Mouse (Mus musculus) G1E (cell line): ENCODE data around the gene Myo3b. TPM values are rescaled to one million over a fixed set of nuclear protein-coding genes. Genes with fewer than 3 reads are reported as not detected.

Experiments used
- ATAC-seq: 2 replicates; pipeline ENCODE4 v1.8.0; 2016; ENCODE audit warnings: mild to moderate bottlenecking; ENCODE audit not compliant: insufficient number of reproducible peaks, poor library complexity, low FRiP score, severe bottlenecking; ENCODE audit errors: extremely low read depth
- DNase-seq: peaks from one replicate; pipeline ENCODE4 v3.0.0; 2012; ENCODE audit warnings: low spot score
- H3K27me3 ChIP-seq: 2 replicates; pipeline ENCODE4 v1.6.1; 2012; ENCODE audit warnings: mild to moderate bottlenecking, low read length, inconsistent platforms; ENCODE audit not compliant: insufficient read depth
- H3K36me3 ChIP-seq: replicated peaks from 2 replicates; pipeline ENCODE3; 2012; ENCODE audit warnings: mild to moderate bottlenecking, inconsistent platforms
- H3K4me1 ChIP-seq: 2 replicates; pipeline ENCODE4 v1.6.1; 2012; ENCODE audit warnings: low read depth, low read length, inconsistent platforms, mixed read lengths; ENCODE audit not compliant: insufficient read depth
- H3K4me3 ChIP-seq: 2 replicates; pipeline ENCODE4 v1.5.1; 2012; ENCODE audit warnings: low read depth, mild to moderate bottlenecking, inconsistent platforms, low read length, moderate library complexity, mixed read lengths
- H3K9me3 ChIP-seq: replicated peaks from 2 replicates; pipeline ENCODE4 v1.6.1; 2012; ENCODE audit warnings: inconsistent platforms
- CTCF ChIP-seq: IDR thresholded peaks from 2 replicates; pipeline ENCODE4 v1.5.1; 2012; ENCODE audit warnings: low read depth, low read length, inconsistent platforms, mixed read lengths
- GATA1 ChIP-seq: IDR thresholded peaks from 2 replicates; pipeline ENCODE4 v1.6.1; 2012; ENCODE audit warnings: borderline replicate concordance, low read length, inconsistent platforms, mixed read lengths
- GATA2 ChIP-seq: IDR thresholded peaks from 2 replicates; pipeline ENCODE4 v1.6.1; 2012; ENCODE audit warnings: low read depth, low read length, inconsistent platforms, borderline replicate concordance
- POLR2AphosphoS5 ChIP-seq: IDR thresholded peaks from 2 replicates; pipeline ENCODE4 v1.6.1; 2012; ENCODE audit warnings: low read depth, low read length, inconsistent platforms; ENCODE audit not compliant: insufficient replicate concordance
- TAL1 ChIP-seq: conservative IDR thresholded peaks from 2 replicates; pipeline ENCODE4 v1.6.1; 2012; ENCODE audit warnings: low read depth, low read length, inconsistent platforms, mixed read lengths
- polyA plus RNA-seq: library from polyadenylated mRNA; stranded (reverse); fragments of >175 nt; gene quantifications from 2 replicates; pipeline ENCODE4 v1.2.3, GENCODE M21; 2012
- total RNA-seq, 2 experiments: library from RNA; stranded (forward) in 1 of 2; stranded (reverse) in 1 of 2; fragments of 200-1000 nt in 1 of 2; fragments of >200 nt in 1 of 2; fragmentation: Nextera tagmentation in 1 of 2; gene quantifications; 2 replicates each; pipeline ENCODE4 v1.2.3; 2014 to 2017

Myo3b gene
- total and polyA plus RNA-seq, 3 experiments: 0.05 TPM; not detected in 2

DNA sequence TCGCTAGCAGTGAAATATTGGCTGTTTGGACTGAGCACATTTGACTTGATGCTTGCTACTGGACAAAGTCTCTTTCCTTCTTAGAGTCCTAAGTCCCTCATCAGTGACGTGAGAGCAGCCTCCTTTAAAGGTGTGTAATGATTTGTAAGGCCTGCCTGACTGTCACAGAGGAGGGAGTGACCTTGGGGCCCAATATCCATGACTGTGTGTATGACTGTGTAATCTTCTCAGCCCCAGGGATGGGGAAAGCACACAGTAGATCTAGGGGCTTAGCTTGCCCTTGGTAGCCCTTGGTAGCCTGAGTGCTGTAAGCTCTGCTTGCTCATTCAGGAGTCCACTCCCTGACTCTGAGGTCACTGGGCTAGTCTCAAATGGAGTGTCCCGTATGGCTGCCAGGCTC is 276.8 kb downstream of the Myo3b start:
- Histone ChIP-seq H3K36me3 (no peaks in the 10 kb centered on the region), H3K4me1 (no peaks in the 10 kb centered on the region), H3K9me3 (no peaks in the 10 kb centered on the region), H3K27me3 (0 out of 2 replicates have a peak, but pooled peaks cover 2% of the 10 kb centered on the region), H3K4me3 (no peak overlapping the region)
- TF ChIP-seq TAL1 (no peak), CTCF (no peak), GATA1 (no peak), GATA2 (no peak), POLR2AphosphoS5 (no peak)
- DNase-seq (no peak), ATAC-seq (no peak)

DNA sequence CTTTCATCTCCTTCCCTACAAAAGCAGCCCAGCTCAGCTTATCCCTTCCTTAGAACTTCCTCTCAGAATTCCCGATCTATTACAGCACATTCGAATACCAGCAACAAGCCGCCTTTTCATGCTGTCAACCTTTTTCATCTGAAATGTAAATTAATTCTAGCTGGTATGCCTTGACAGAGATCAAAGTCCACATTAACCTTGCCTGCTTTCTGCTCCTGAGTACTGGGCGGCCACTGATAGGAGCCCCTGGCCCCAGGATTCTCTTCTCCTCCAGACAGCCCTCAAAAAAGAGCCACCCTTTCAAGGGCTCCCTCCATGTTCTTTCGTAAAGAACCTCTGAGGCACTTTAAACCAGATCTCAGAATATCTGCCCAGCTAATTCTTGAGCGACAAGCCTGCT is 278.9 kb downstream of the Myo3b start:
- Histone ChIP-seq H3K36me3 (no peaks in the 10 kb centered on the region), H3K9me3 (no peaks in the 10 kb centered on the region), H3K4me1 (no peaks in the 10 kb centered on the region), H3K27me3 (no peaks in the 10 kb centered on the region), H3K4me3 (no peak overlapping the region)
- TF ChIP-seq CTCF: no peak
- TF ChIP-seq POLR2AphosphoS5: no peak
- TF ChIP-seq TAL1: no peak
- DNase-seq: no peak
- ATAC-seq: no peak

DNA sequence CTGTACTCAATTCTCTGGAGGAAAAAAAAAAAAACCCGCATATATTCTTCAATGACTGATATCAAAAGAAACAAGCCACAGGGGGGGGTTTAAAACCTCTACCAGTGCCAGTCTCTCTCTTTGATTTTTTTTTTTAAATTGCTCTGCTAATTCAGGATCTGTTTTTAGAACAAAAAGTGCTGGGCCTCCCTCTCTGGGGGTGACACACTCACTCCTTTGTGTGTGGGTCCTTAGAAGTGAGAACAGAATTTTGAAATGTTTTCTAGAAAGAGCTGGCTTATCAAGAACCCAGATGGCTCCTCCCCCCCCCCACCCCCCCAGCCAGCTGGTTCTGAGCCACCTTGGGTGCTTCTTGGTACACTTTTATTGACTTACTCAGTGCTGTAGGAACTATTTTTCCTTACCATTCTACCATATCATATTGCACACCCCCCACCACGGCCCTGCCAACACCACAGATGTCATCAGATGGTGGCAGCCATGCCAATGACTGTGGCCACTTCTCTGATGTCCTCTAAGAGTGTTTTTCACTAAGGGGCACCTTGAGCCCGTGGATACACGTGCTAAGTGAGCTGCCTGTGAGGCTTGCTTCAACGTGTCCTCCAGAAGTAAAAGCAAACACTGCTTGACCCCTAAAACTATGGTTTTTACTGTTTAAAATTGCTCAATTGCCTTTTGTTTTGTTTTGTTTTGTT is 280.1 kb downstream of the Myo3b start:
- H3K9me3 ChIP-seq: no peaks in the 10 kb centered on the region
- TF ChIP-seq TAL1: no peak
- H3K4me3 ChIP-seq: no peak overlapping the region
- no peak for ATAC-seq
- H3K27me3 ChIP-seq: no peaks in the 10 kb centered on the region
- no peak for DNase-seq
- H3K36me3 ChIP-seq: no peaks in the 10 kb centered on the region
- no peaks in the 10 kb centered on the region for H3K4me1 ChIP-seq

DNA sequence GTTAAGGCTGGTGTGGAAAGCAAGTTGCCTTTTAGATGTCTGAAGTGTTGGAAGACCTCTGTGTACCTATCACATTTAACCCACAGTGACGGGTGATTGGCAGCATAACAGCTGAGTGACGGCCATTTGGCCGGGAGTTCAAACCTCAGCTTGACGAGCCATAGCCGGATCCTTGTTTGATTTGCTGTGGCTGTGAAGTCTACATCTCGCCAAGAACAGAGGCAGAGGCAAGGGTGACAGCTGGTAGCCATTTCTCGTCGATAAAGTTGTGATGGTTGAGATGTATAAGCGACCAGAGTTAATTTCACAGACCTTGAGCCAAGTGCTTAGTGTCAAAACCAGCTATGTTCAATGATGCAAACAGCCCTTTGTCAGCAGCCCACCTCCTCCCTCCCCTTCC is 283.8 kb downstream of the Myo3b start:
- H3K4me1 ChIP-seq: no peaks in the 10 kb centered on the region
- DNase-seq (no peak), ATAC-seq (no peak)
- no peak for TF ChIP-seq TAL1
- TF ChIP-seq GATA1: no peak
- no peak for TF ChIP-seq GATA2
- no peak for TF ChIP-seq CTCF
- no peak for TF ChIP-seq POLR2AphosphoS5
- no peaks in the 10 kb centered on the region for H3K36me3 ChIP-seq
- H3K4me3 ChIP-seq: no peak overlapping the region
- H3K27me3 ChIP-seq: peaks cover 2% of the 10 kb centered on the region; the same call in 1 of the 2 replicates
- H3K9me3 ChIP-seq: no peaks in the 10 kb centered on the region

DNA sequence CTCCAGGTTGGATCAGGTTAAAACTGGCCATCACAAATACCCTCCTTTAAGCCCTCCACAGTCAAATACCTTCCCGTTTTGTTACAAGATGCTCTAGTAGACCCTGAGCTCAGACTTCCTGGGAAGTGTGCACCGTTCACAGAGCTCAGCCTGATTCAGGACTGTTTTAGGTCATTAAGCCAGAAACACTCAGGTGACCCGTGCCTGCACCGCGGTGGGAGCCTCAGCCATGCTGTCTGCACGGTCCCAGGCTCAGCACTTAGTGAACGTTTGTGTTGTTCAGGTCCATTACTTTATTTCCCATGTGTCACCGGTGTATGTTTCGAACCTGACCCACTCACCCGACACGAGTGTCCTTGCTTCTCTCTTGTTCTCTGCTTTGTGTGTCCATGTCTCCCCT is 288.7 kb downstream of the Myo3b start:
- Histone ChIP-seq H3K4me3 (no peak overlapping the region), H3K36me3 (no peaks in the 10 kb centered on the region), H3K27me3 (peaks cover 2% of the 10 kb centered on the region; the same call in 1 of the 2 replicates), H3K9me3 (no peaks in the 10 kb centered on the region), H3K4me1 (no peaks in the 10 kb centered on the region)
- ATAC-seq: no peak
- DNase-seq: no peak
- TF ChIP-seq GATA2 (no peak), CTCF (no peak), GATA1 (no peak), TAL1 (no peak)

DNA sequence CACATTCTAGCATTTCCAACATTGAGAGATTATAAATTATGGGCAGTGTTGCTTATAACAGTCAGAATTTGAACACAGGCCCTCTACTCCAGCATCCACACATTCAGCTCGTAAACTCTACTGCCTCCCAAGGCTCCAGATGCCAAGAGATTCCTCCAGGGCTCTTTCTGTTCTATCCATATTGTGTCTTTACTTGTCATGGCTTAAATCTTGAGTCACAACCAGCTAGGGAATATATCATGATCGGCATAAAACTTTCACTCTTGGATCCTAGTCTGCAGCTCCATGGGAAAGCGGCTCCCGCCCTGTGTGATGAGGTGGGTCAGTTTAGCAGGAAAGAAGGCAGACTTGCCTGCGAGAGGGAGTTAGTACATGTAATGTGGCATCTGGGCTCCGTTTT is 294.0 kb downstream of the Myo3b start:
- no peaks in the 10 kb centered on the region for H3K4me1 ChIP-seq
- no peaks in the 10 kb centered on the region for H3K27me3 ChIP-seq
- ATAC-seq (no peak), DNase-seq (no peak)
- TF ChIP-seq GATA2 (no peak), POLR2AphosphoS5 (no peak), TAL1 (no peak), GATA1 (no peak), CTCF (no peak)
- no peak overlapping the region for H3K4me3 ChIP-seq
- H3K36me3 ChIP-seq: no peaks in the 10 kb centered on the region
- H3K9me3 ChIP-seq: no peaks in the 10 kb centered on the region

DNA sequence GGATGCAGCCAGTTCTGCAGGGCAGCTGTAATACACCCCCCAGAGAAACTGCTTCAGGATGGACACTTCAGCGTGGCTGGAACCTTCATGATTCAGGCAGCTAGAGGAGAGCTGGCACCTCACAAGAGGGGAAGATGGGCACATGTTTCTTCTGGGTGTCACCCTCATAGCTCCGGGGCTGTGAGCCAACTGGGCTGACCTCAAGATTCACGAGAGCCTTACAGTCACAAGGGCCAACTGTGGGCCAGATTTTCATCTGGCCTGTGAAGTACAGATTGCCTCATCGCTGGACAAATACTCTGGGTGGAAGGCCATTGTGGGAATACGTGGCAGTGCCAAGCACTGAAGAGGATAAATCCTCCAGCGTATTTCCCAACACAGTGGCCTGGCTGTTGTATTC is 294.6 kb downstream of the Myo3b start:
- Histone ChIP-seq H3K4me3 (no peak overlapping the region), H3K9me3 (no peaks in the 10 kb centered on the region), H3K27me3 (no peaks in the 10 kb centered on the region), H3K36me3 (no peaks in the 10 kb centered on the region), H3K4me1 (no peaks in the 10 kb centered on the region)
- DNase-seq (no peak), ATAC-seq (no peak)
- TF ChIP-seq CTCF: no peak
- TF ChIP-seq TAL1: no peak
- no peak for TF ChIP-seq GATA1
- TF ChIP-seq POLR2AphosphoS5: no peak
- no peak for TF ChIP-seq GATA2
